Mouse (Mus musculus): Measurements from ENCODE around the gene Cldn12. TPM values are rescaled to one million over a fixed set of nuclear protein-coding genes. Genes with fewer than 3 reads are reported as not detected.

Gene Cldn12
- 49.1 TPM for polyA plus RNA-seq (2015; fragmentation: Illumina TruSeq; extraction: RNeasy Lipid Tissue Mini Kit (QIAGEN cat#74804); ENCODE audit: low read depth, low replicate concordance)

DNA sequence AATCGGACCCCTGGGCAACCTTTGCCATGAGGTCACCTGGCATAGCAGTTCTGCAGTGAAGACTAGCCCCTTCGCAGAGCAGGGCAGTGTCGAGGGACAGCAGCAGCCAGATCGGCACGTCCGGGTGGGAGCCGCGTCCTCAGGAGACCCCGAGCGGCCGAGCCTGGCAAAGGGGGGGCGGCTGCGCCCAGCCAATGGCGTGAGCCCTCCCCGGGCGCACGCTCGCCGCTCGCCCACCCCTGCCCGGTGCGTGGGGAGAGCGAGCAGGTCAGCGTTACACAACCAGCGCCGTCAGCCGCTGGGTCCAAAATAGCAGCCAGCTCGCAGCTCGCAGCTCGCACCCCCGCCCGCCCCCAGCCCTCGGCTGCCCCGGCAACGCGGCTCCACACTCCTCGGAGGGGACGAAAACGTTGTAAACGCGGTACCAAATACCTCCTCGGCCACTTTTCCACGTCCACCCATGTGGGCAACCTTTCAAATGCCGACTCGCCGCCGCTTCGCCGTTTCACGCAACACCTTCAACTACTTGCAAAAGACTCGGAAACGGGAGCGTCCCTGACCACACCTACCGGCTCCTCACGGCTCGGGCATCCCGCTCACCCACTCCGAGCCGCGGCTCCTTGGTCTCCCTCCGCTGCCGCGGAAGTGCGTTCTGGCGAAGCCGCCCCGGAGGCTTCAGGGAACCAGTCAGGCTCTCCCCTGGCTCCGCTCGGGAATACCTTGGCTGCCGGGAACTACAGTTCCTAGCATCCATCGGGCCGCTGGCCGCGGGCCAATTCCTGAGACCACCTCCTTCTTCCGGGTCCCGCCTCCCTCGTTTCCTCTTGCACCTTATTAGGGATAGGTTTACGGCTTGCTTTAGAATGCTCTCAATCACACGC lies at the start of gene Cldn12:
Gene Cldn12, minus strand, starts transcription at position 763 of the 881 bp plus-strand sequence.

DNA sequence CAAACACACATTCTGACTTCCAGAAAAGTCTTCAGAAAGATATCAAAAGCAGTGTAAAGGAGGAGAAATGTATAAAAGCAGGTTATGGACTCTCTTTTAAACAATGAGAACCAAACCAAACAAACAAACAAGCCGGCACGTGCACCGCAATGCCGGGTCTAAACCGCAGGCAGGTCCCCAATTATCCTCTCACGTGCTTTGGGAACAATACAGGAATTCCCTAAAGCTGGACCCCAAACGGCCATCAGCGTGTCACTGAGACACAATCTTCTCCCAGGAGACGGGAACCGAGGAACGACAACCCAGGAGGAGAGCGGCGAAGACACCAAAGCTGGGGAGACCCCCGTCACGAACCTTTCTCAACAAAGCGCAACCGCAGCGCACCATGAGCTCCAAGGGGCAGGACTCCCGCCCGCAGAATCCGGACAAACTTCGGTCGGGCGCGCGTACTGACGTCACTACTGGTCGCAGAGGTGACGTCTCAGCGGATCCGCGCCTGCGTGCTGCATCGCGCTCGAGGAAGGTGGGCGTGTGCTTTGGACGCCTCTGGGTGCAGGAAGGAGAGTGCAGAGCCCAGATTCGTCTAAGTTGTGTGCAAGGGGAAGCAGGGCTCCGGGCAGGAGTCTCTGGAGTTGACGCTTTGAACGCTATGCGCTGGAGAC lies 44.5 kb upstream of the Cldn12 start, which contains the start of gene Gtpbp10:
Gene Gtpbp10, minus strand, starts transcription at position 460 of the 662 bp plus-strand sequence.

DNA sequence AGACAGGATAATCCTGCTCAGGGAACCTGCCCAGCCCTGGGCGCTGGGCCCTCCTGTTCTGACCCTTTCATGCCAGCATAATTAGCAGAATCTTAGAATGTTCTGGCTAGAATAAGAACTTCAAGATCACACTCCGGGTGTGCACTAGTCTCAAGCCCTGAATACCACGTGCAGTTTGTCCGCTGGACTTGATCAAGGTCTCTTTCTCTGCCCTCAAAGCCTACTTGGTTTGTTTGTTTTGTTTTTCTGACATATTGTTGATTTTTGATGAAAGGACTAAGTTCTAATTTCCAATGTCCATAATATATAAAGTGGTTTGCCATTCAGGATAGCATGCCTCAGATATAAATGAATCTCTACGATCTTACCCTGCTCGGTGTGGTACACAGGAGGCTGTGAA lies 35.7 kb downstream of the Cldn12 start, which contains the start of gene 1700015F17Rik:
Gene 1700015F17Rik, minus strand, starts transcription at position 101 of the 400 bp plus-strand sequence.

Other genes starting within 250 kb of the Cldn12 start
- 115 TPM for gene Cdk14, start 94.6 kb downstream of the Cldn12 start, polyA plus RNA-seq (2015; fragmentation: Illumina TruSeq; extraction: RNeasy Lipid Tissue Mini Kit (QIAGEN cat#74804); ENCODE audit: low read depth, low replicate concordance)
- not detected for gene 1700015F17Rik, start 35.8 kb downstream of the Cldn12 start, polyA plus RNA-seq (2015; fragmentation: Illumina TruSeq; extraction: RNeasy Lipid Tissue Mini Kit (QIAGEN cat#74804); ENCODE audit: low read depth, low replicate concordance)
- gene Gtpbp10, start 44.6 kb upstream of the Cldn12 start, polyA plus RNA-seq (2015; fragmentation: Illumina TruSeq; extraction: RNeasy Lipid Tissue Mini Kit (QIAGEN cat#74804); ENCODE audit: low read depth, low replicate concordance), result 12.6 TPM
- not detected for gene Gm8773, start 58.8 kb upstream of the Cldn12 start, polyA plus RNA-seq (2015; fragmentation: Illumina TruSeq; extraction: RNeasy Lipid Tissue Mini Kit (QIAGEN cat#74804); ENCODE audit: low read depth, low replicate concordance)
- 11.0 TPM for gene Cfap69, start 149.3 kb upstream of the Cldn12 start, polyA plus RNA-seq (2015; fragmentation: Illumina TruSeq; extraction: RNeasy Lipid Tissue Mini Kit (QIAGEN cat#74804); ENCODE audit: low read depth, low replicate concordance)
- gene Steap2, start 179.6 kb upstream of the Cldn12 start, polyA plus RNA-seq (2015; fragmentation: Illumina TruSeq; extraction: RNeasy Lipid Tissue Mini Kit (QIAGEN cat#74804); ENCODE audit: low read depth, low replicate concordance), result 10.9 TPM
- gene Steap1, start 234.4 kb upstream of the Cldn12 start, polyA plus RNA-seq (2015; fragmentation: Illumina TruSeq; extraction: RNeasy Lipid Tissue Mini Kit (QIAGEN cat#74804); ENCODE audit: low read depth, low replicate concordance), result 2.3 TPM